Mouse (Mus musculus) CH12.LX (cell line): ENCODE measurements around the gene Hist1h4b.

Source experiments
- CHD1 ChIP-seq: IDR thresholded peaks from 2 replicates; pipeline ENCODE4 v1.6.1; 2012; ENCODE audit warnings: low read depth, low read length, improper control_type of control experiment, inconsistent platforms
- CTCF ChIP-seq, 2 experiments: IDR thresholded peaks in 1 of 2; conservative IDR thresholded peaks in 1 of 2; 2 replicates each; pipeline ENCODE4 v1.5.1; 2011 to 2012; ENCODE audit warnings: low read depth in 2 of 2, low read length in 2 of 2, improper control_type of control experiment in 1 of 2, inconsistent platforms in 1 of 2, mild to moderate bottlenecking in 1 of 2, moderate library complexity in 1 of 2
- ELF1 ChIP-seq: IDR thresholded peaks from 2 replicates; pipeline ENCODE4 v1.6.1; 2014; ENCODE audit warnings: low read depth, mild to moderate bottlenecking, inconsistent platforms, low read length, improper control_type of control experiment
- EP300 ChIP-seq: IDR thresholded peaks from 2 replicates; pipeline ENCODE4 v1.6.1; 2011; ENCODE audit warnings: low read length, improper control_type of control experiment
- HCFC1 ChIP-seq: IDR thresholded peaks from 2 replicates; pipeline ENCODE4 v1.6.1; 2012; ENCODE audit warnings: low read depth, mild to moderate bottlenecking, inconsistent platforms, low read length, improper control_type of control experiment
- NELFE ChIP-seq: IDR thresholded peaks from 2 replicates; pipeline ENCODE4 v1.6.1; 2011; ENCODE audit warnings: low read depth, low read length, improper control_type of control experiment
- POLR2A ChIP-seq: IDR thresholded peaks from 2 replicates; pipeline ENCODE4 v1.6.1; 2011; ENCODE audit warnings: low read depth, mild to moderate bottlenecking, improper control_type of control experiment, low read length
- SIN3A ChIP-seq: IDR thresholded peaks from 2 replicates; pipeline ENCODE4 v1.6.1; 2012; ENCODE audit warnings: low read length, improper control_type of control experiment, inconsistent platforms
- ZNF384 ChIP-seq: IDR thresholded peaks from 2 replicates; pipeline ENCODE4 v1.6.1; 2012; ENCODE audit warnings: low read depth, low read length, improper control_type of control experiment, inconsistent platforms

- TF ChIP-seq CTCF (conservative IDR thresholded peaks at IDR 0.05 in 1 of 2, IDR thresholded peaks at IDR 0.05 in 1 of 2; ENCODE audit: low read depth in 2 of 2, low read length in 2 of 2) (no peak), EP300 (no peak), ZNF384 (no peak), CHD1 (no peak; the same call in 1 of the 2 replicates), HCFC1 (no peak), SIN3A (no peak), ELF1 (no peak), POLR2A (no peak; the same call in 1 of the 2 replicates), NELFE (peak; percentile 11; the same call in 1 of the 2 replicates)
These were observed 16.5 kb upstream of the Hist1h4b start for GRCm38 (mm10) chr13:23740256-23740840.
